Mouse (Mus musculus): ENCODE results near the gene Atad5. TPM values are rescaled to one million over a fixed set of nuclear protein-coding genes. Genes with fewer than 3 reads are reported as not detected.

Gene Atad5
- polyA plus RNA-seq, 1 experiment from 2014 or later, result 8.2 TPM

- H3K4me3 ChIP-seq (replicated peaks; ENCODE audit: low read length), result peak overlapping the region; percentile 89
- no peaks in the 10 kb centered on the region for H3K27me3 ChIP-seq (replicated peaks; ENCODE audit: control insufficient read depth, insufficient read depth, low read length)
- whole genome bisulfite sequencing, result 71% methylated on average over 6 of the region's 6 CpGs
- H3K9me3 ChIP-seq (ENCODE audit: control insufficient read depth, low read length), result no peaks in the 10 kb centered on the region
- no peaks in the 10 kb centered on the region for H3K36me3 ChIP-seq (ENCODE audit: control insufficient read depth, insufficient read depth)
- no peak for ATAC-seq
- H3K4me2 ChIP-seq (ENCODE audit: low read length), result peak overlapping the region; percentile 83
- H3K27ac ChIP-seq (ENCODE audit: low read length), result no peak overlapping the region
- H3K4me1 ChIP-seq (replicated peaks; ENCODE audit: control insufficient read depth, insufficient read depth, low read length), result peaks cover 10% of the 10 kb centered on the region
- no peak overlapping the region for H3K9ac ChIP-seq (replicated peaks; ENCODE audit: low read depth, low read length)
Observed at GRCm38 (mm10) chr11:80079751-80080150, 9.4 kb upstream of the Atad5 start.

GRCm38 (mm10) chr11:80080381-80080825, 8.8 kb upstream of the Atad5 start:
- no peaks in the 10 kb centered on the region for H3K9me3 ChIP-seq (ENCODE audit: control insufficient read depth, low read length)
- peak overlapping the region; percentile 83 for H3K4me2 ChIP-seq (ENCODE audit: low read length)
- peak overlapping the region; percentile 87 for H3K9ac ChIP-seq (replicated peaks; ENCODE audit: low read depth, low read length)
- under 1% methylated on average over 31 of the region's 32 CpGs for WGBS
- H3K4me1 ChIP-seq (replicated peaks; ENCODE audit: control insufficient read depth, insufficient read depth, low read length), result peaks cover 10% of the 10 kb centered on the region
- no peaks in the 10 kb centered on the region for H3K36me3 ChIP-seq (ENCODE audit: control insufficient read depth, insufficient read depth)
- peak overlapping the region; percentile 89 for H3K4me3 ChIP-seq (replicated peaks; ENCODE audit: low read length)
- no peak; the same call in 1 of the 2 replicates for ATAC-seq
- H3K27ac ChIP-seq (ENCODE audit: low read length), result peak overlapping the region; percentile 72
- H3K27me3 ChIP-seq (replicated peaks; ENCODE audit: control insufficient read depth, insufficient read depth, low read length), result no peaks in the 10 kb centered on the region

- H3K9ac ChIP-seq (replicated peaks; ENCODE audit: low read depth, low read length), result peak within 1 kb of the TSS; percentile 87
- H3K4me1 ChIP-seq (replicated peaks; ENCODE audit: control insufficient read depth, insufficient read depth, low read length), result peaks cover 10% of the 10 kb centered on the region
- no peaks in the 10 kb centered on the region for H3K36me3 ChIP-seq (ENCODE audit: control insufficient read depth, insufficient read depth)
- peak; percentile 94 for ATAC-seq
- no peaks in the 10 kb centered on the region for H3K9me3 ChIP-seq (ENCODE audit: control insufficient read depth, low read length)
- H3K4me2 ChIP-seq (ENCODE audit: low read length), result peak within 1 kb of the TSS; percentile 83
- H3K27ac ChIP-seq (ENCODE audit: low read length), result peak within 1 kb of the TSS; percentile 72
- no peaks in the 10 kb centered on the region for H3K27me3 ChIP-seq (replicated peaks; ENCODE audit: control insufficient read depth, insufficient read depth, low read length)
- 6% methylated on average over 44 of the region's 55 CpGs for WGBS
- peak within 1 kb of the TSS; percentile 89 for H3K4me3 ChIP-seq (replicated peaks; ENCODE audit: low read length)
Observed at GRCm38 (mm10) chr11:80080826-80081728, 8.1 kb upstream of the Atad5 start, which contains the start of gene Crlf3. TSS of gene Crlf3 (minus strand) at chr11:80080991.

- Histone ChIP-seq H3K27ac (ENCODE audit: low read length) (no peak overlapping the region), H3K27me3 (replicated peaks; ENCODE audit: control insufficient read depth, insufficient read depth, low read length) (no peaks in the 10 kb centered on the region), H3K36me3 (ENCODE audit: control insufficient read depth, insufficient read depth) (no peaks in the 10 kb centered on the region), H3K9me3 (ENCODE audit: control insufficient read depth, low read length) (no peaks in the 10 kb centered on the region), H3K4me3 (replicated peaks; ENCODE audit: low read length) (no peak overlapping the region), H3K4me1 (replicated peaks; ENCODE audit: control insufficient read depth, insufficient read depth, low read length) (peaks cover 10% of the 10 kb centered on the region), H3K9ac (replicated peaks; ENCODE audit: low read depth, low read length) (no peak overlapping the region), H3K4me2 (ENCODE audit: low read length) (no peak overlapping the region)
- WGBS, result 84% methylated on average over 7 of the region's 7 CpGs
- no peak for ATAC-seq
Observed at GRCm38 (mm10) chr11:80081786-80082319, 7.3 kb upstream of the Atad5 start.

GRCm38 (mm10) chr11:80085356-80086055, 3.7 kb upstream of the Atad5 start:
- Histone ChIP-seq H3K9ac (replicated peaks; ENCODE audit: low read depth, low read length) (no peak overlapping the region), H3K36me3 (ENCODE audit: control insufficient read depth, insufficient read depth) (no peaks in the 10 kb centered on the region), H3K27ac (ENCODE audit: low read length) (no peak overlapping the region), H3K9me3 (ENCODE audit: control insufficient read depth, low read length) (no peaks in the 10 kb centered on the region), H3K27me3 (replicated peaks; ENCODE audit: control insufficient read depth, insufficient read depth, low read length) (no peaks in the 10 kb centered on the region), H3K4me2 (ENCODE audit: low read length) (no peak overlapping the region), H3K4me1 (replicated peaks; ENCODE audit: control insufficient read depth, insufficient read depth, low read length) (peaks cover 11% of the 10 kb centered on the region), H3K4me3 (replicated peaks; ENCODE audit: low read length) (no peak overlapping the region)
- 70% methylated on average over 6 of the region's 6 CpGs for WGBS
- ATAC-seq, result no peak

- 4% methylated on average over 5 of the region's 5 CpGs for WGBS
- no peak overlapping the region for H3K4me3 ChIP-seq (replicated peaks; ENCODE audit: low read length)
- peaks cover 8% of the 10 kb centered on the region for H3K4me1 ChIP-seq (replicated peaks; ENCODE audit: control insufficient read depth, insufficient read depth, low read length)
- ATAC-seq, result peak; percentile 62; the same call in 1 of the 2 replicates
- H3K4me2 ChIP-seq (ENCODE audit: low read length), result no peak overlapping the region
- H3K27ac ChIP-seq (ENCODE audit: low read length), result no peak overlapping the region
- no peaks in the 10 kb centered on the region for H3K9me3 ChIP-seq (ENCODE audit: control insufficient read depth, low read length)
- H3K36me3 ChIP-seq (ENCODE audit: control insufficient read depth, insufficient read depth), result no peaks in the 10 kb centered on the region
- H3K9ac ChIP-seq (replicated peaks; ENCODE audit: low read depth, low read length), result no peak overlapping the region
- H3K27me3 ChIP-seq (replicated peaks; ENCODE audit: control insufficient read depth, insufficient read depth, low read length), result no peaks in the 10 kb centered on the region
Observed at GRCm38 (mm10) chr11:80086844-80087243, 2.4 kb upstream of the Atad5 start.

- H3K9ac ChIP-seq (replicated peaks; ENCODE audit: low read depth, low read length), result peak overlapping the region; percentile 89
- no peaks in the 10 kb centered on the region for H3K36me3 ChIP-seq (ENCODE audit: control insufficient read depth, insufficient read depth)
- no peaks in the 10 kb centered on the region for H3K9me3 ChIP-seq (ENCODE audit: control insufficient read depth, low read length)
- H3K4me1 ChIP-seq (replicated peaks; ENCODE audit: control insufficient read depth, insufficient read depth, low read length), result peaks cover 8% of the 10 kb centered on the region
- peak overlapping the region; percentile 100 for H3K4me3 ChIP-seq (replicated peaks; ENCODE audit: low read length)
- WGBS, result 0% methylated on average over 14 of the region's 14 CpGs
- H3K4me2 ChIP-seq (ENCODE audit: low read length), result peak overlapping the region; percentile 87
- ATAC-seq, result no peak
- no peak overlapping the region for H3K27ac ChIP-seq (ENCODE audit: low read length)
- H3K27me3 ChIP-seq (replicated peaks; ENCODE audit: control insufficient read depth, insufficient read depth, low read length), result no peaks in the 10 kb centered on the region
Observed at GRCm38 (mm10) chr11:80089817-80090214, 616 bp downstream of the Atad5 start.

- no peak for ATAC-seq
- Histone ChIP-seq H3K9me3 (ENCODE audit: control insufficient read depth, low read length) (no peaks in the 10 kb centered on the region), H3K4me3 (replicated peaks; ENCODE audit: low read length) (peak overlapping the region; percentile 3; the same call in 1 of the 2 replicates), H3K4me2 (ENCODE audit: low read length) (peak overlapping the region; percentile 87), H3K9ac (replicated peaks; ENCODE audit: low read depth, low read length) (no peak overlapping the region), H3K27ac (ENCODE audit: low read length) (no peak overlapping the region), H3K36me3 (ENCODE audit: control insufficient read depth, insufficient read depth) (peaks cover under 1% of the 10 kb centered on the region; the same call in 1 of the 2 replicates), H3K27me3 (replicated peaks; ENCODE audit: control insufficient read depth, insufficient read depth, low read length) (no peaks in the 10 kb centered on the region), H3K4me1 (replicated peaks; ENCODE audit: control insufficient read depth, insufficient read depth, low read length) (peaks cover 8% of the 10 kb centered on the region)
- 47% methylated on average over 3 of the region's 3 CpGs for WGBS
Observed at GRCm38 (mm10) chr11:80090555-80091164, 1.5 kb downstream of the Atad5 start.
